Mouse (Mus musculus) liver (tissue): ENCODE results near the gene Ttbk2.

Experiments
- DNase-seq: peaks from one replicate; pipeline ENCODE4 v3.0.0-alpha.2; 2020; ENCODE audit warnings: mixed read lengths

Gene Ttbk2

GRCm38 (mm10) chr2:120850424-120851082 lies at the start of gene Ttbk2:
Gene Ttbk2 (minus strand): TSS chr2:120850604.
- peak; percentile 98 for DNase-seq

GRCm38 (mm10) chr2:120896361-120896760 lies 46.0 kb upstream of the Ttbk2 start:
- DNase-seq, result no peak

DNA sequence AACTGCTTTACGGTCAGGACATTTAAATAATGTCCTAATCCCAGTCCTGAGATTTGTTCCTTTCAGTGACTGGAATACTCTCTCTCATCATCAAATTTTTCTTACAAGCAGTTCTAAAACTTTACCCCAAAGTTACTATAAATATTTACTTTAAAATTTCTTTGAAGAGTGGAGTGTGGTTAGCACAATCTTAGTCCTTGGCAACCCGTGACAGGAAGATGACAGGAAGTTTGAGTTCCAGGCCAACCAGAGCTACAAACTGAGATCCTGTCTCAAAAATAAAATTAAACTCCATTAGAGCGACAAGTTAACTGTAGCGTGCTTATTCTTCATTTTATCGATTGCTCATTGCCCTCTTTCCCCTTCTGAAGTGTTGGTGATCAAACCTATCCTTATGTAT lies 37.2 kb upstream of the Ttbk2 start:
- DNase-seq, result no peak

GRCm38 (mm10) chr2:120873192-120873591 lies 22.8 kb upstream of the Ttbk2 start:
- DNase-seq, result no peak

GRCm38 (mm10) chr2:120871447-120872336 lies 21.3 kb upstream of the Ttbk2 start:
- DNase-seq, result no peak

DNA sequence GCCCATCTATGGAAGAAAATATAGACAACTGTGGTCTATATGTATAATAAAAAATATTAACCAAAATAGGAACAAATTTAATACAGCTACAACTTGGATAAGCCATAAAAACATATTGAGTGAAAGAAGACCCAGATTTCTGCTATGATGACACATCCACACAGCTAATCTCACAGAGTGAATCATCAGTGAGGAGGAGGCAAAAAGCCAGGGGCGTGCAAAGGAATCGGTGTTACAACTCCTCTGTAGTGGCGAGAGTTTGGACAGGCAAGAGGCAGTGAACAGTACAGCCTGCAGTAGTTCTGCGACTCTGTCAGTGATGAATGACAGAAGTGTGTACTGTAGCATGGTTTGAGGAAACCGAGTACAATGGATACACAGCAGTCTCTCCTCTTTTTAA lies 16.9 kb upstream of the Ttbk2 start:
- DNase-seq, result no peak

- peak; percentile 43 for DNase-seq
Measured at GRCm38 (mm10) chr2:120866561-120866960, 16.2 kb upstream of the Ttbk2 start.

DNA sequence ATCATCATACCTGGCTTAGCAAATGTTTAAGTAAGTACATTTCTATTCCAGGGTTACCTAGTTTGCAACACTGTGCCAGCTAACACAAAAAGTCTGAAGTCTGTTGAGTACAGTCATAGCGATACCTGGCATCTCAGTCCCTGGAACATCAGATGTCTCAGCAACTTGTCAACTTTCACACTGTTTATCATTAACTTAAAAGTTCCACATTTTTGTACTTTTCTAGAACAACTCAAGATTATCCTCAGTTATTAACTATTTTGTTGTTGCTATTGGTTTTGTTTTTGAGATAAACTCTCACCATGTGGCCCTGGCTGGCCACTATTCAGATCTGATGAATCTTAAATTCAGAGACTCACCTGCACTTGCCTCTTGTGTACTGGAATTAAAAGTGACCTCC lies 13.0 kb upstream of the Ttbk2 start:
- no peak for DNase-seq

GRCm38 (mm10) chr2:120860699-120861098 lies 10.3 kb upstream of the Ttbk2 start:
- DNase-seq, result no peak

DNA sequence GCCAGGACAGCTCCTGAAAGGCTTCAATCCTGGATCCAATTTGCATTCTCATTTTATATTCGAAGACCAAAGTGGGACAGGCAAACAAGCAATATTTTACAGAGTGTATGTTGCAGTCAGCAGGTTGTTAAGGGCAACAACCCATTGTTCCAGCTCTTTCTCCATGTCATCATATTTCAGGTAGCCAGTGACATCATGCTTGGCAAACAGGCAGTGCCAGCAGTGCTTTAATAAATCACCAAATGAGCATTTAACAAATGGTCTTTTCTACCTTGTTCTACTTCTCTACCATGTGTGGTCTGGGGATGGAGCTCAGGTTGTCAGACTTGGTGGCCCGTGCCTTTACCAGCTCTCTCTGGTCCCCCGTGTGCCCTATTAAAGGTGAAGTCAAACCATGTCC lies 7.7 kb upstream of the Ttbk2 start:
- no peak for DNase-seq

DNA sequence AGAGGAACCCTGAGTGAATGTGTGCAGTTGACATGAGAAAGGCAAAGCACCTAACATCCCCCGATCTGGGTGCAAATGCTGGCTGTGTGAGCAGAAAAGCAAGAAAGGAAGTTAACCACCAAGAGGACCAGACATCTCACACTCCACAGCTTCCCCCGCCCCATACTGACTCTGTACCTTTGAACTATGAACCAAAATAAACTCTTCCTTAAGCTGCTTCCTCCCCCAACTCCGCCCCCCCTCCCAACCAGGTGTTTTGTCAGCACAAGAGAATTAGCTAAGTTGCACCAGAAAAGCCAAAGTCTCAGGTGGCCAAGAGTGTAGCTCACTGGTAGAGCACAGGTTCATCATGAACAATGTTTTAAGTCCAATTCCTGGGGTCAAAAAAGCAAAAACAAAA lies 2.7 kb upstream of the Ttbk2 start:
- DNase-seq, result no peak

DNA sequence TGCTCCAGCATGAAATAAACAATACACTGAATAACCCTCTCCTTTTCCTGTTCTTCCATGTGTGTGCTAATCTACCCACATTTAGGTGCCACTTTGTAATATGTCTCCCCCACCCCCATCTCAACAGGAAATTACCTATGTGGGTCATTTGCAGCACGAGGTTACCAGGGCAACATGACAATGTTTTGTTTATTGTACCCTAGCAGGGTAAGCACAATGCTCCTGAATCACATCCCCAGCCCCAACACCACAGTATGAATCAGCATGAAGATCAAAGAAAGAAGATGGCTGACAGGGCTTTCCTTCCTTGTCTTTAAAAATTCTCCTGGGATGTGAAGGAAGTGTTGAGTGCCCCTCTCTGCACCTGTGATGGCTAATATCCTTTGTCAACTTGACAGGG lies 2.2 kb upstream of the Ttbk2 start:
- no peak for DNase-seq

DNA sequence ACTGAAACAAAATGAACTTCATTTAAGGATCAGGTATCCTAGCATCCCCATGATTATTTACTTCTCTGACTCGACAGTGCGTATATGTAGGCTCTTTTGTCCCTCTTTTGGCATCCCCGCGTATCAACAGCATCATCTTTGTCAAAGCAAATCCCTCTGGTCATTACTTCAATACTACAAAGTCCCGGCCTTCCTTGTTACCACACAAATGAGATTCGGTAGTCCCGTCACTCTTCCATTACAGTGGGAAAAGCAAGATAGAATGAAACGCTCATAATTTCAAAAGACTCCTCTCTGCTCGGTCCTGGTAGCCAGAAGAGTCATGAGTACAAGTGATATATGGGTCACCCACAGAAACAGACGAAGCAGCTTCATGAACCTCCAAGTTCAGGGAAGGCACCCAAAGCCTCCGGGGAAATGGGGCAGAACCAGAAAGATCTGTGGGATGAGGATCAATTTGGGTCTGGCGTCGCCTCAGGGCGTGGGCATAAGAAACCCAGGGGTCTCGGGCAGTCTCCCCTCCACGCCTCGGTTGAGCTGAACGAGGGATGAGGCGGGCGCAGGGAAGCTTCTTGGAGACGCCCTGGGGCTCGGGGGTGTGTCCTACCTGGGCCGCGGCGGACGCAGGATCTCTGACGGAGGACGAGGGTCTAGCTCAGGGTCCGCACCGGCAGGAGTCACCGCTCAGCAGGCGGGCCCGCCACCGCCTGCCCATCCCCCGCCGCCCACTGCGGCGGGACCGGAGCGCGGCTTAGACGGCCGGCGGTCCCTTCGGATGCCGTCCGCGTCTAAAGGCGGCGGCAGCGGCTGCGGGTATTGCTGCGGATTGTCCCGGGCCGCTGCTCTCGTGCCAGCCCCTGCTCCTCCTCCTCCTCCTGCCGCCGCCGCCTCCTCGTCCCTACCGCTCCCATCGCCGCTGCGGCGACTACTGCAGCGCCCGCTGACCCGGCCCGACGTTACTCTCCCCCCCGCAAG lies 668 bp downstream of the Ttbk2 start, which contains the start of gene Cdan1:
Gene Cdan1, minus strand, starts transcription at position 680 of the 975 bp plus-strand sequence.
- peak; percentile 80 for DNase-seq

DNA sequence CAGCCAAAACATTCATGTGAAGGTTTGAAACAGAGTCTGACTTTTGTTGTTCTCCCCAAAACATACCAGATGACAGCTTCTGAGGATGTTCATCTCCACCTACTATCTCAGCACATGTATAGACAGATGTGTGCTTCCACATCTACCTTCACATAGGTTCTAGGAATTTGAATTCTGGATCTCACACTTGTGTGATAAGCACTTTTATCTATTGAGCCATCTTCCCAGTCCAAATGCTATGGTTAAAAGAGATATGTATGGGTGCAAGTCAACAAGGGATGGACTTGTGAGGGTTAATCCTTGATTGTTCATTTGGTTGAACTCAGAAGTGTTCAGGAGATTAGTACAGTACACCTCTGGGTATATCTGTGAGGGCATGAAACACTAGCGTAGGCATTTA lies 5.1 kb downstream of the Ttbk2 start:
- no peak for DNase-seq

DNA sequence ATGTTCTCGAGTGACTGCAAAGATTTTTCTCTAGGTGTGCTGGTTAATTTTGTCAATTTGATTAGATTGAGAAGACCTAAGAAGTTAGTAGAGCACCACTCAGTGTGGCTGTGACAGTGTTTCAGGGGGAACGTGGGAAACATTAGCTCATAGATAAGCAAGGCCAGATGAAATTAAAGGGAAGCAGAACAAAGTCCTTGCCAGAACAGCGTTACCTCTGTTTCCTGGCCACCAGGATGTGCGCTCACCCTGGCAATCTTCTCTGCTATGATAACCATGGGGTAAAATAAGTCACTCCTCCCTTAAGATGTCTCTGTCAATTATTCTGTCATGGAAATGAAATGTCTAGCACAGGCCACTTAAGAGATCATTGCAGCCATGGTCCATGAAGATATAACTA lies 6.4 kb downstream of the Ttbk2 start:
- no peak for DNase-seq

GRCm38 (mm10) chr2:120841211-120841610 lies 9.2 kb downstream of the Ttbk2 start:
- DNase-seq, result no peak

- no peak for DNase-seq
Measured at GRCm38 (mm10) chr2:120835167-120835566, 15.2 kb downstream of the Ttbk2 start.

DNA sequence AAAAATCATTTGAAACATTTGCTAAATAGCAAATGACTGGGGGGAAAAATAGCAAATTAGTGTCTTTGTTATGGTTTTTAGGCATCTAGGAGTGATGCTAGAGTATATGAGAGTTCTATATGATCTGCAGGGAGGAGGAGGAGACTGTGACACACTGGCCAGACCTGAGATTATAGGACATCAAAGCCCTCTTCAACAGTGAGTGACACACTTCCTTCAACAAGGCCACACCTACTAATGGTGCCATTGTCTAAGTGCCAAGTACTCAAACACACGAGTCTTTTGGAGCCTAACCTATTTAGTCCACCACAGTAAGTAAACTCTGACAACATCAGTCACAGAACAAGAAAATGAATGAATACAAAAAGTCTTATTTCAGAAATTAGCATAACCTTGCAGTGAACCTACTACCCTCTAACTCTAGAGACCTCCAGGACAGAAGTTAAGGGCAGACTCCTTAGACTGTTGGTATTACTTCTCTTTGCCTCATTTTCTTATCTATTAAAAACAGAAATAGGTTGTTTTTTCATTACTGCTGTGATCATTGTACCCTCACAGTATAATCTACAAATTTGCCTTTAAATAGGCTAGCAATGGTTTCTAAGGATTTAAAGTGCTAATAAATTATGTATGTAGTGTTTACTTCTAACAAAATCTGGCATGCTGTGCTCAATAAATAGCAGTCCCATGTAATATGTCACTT lies 23.3 kb downstream of the Ttbk2 start:
- no peak for DNase-seq

GRCm38 (mm10) chr2:120770265-120770935 lies 80.0 kb downstream of the Ttbk2 start:
- DNase-seq, result no peak

DNA sequence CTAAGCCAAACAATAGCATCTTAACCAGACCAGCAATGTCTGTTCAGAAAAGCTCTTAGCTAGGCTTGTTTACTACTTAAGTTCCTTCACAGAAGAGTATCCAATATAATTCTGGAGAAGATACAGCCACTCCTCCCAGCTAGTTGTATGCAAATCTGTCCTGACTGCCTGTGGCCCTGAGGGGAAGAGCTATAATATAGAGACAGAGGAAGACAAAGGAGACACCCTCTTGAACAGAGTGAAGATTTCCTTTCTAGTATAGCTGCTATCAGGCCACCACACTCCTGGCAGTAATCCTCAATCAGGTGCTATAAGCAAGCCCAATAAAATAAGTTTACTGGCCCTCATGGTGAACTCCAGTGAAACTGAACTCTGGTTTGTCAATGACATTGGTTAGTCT lies 88.5 kb downstream of the Ttbk2 start:
- no peak for DNase-seq

- DNase-seq, result no peak
Measured at GRCm38 (mm10) chr2:120748041-120748440, 102.4 kb downstream of the Ttbk2 start.

- no peak for DNase-seq
Measured at GRCm38 (mm10) chr2:120745496-120745895, 104.9 kb downstream of the Ttbk2 start.
